Mouse (Mus musculus) lung, postnatal 4 days (tissue): ENCODE results near the gene Carf.

Source experiments
- DNase-seq, 2 experiments: peaks; one replicate each; pipeline ENCODE4 v3.0.0; 2021

Gene Carf

GRCm38 (mm10) chr1:60179932-60180783 is 82.1 kb downstream of the Carf start, which contains the start of gene Nbeal1:
Gene Nbeal1, plus strand, starts transcription at chr1:60180599.
- DNase-seq: peak; percentile 100

GRCm38 (mm10) chr1:60180784-60181221 is 82.8 kb downstream of the Carf start:
- DNase-seq: no peak

- no peak for DNase-seq
Observed at GRCm38 (mm10) chr1:60188454-60188853, 90.4 kb downstream of the Carf start.

GRCm38 (mm10) chr1:60196813-60197212 is 98.8 kb downstream of the Carf start:
- peak in 1 of 2 experiments; percentile 9 for DNase-seq

GRCm38 (mm10) chr1:60199006-60199405 is 101.0 kb downstream of the Carf start:
- no peak for DNase-seq
